Mouse (Mus musculus) cerebellum, adult 11-12 months (tissue): ENCODE results near the gene Amer3.
"Not testable (repeated sequence)": the region's sequence is repeated elsewhere in the genome, so short reads cannot be mapped to it uniquely, and the experiment has no call there.

Experiments used
- DNase-seq: peaks from one replicate; pipeline ENCODE4 v3.0.0; 2022

Amer3 gene

DNA sequence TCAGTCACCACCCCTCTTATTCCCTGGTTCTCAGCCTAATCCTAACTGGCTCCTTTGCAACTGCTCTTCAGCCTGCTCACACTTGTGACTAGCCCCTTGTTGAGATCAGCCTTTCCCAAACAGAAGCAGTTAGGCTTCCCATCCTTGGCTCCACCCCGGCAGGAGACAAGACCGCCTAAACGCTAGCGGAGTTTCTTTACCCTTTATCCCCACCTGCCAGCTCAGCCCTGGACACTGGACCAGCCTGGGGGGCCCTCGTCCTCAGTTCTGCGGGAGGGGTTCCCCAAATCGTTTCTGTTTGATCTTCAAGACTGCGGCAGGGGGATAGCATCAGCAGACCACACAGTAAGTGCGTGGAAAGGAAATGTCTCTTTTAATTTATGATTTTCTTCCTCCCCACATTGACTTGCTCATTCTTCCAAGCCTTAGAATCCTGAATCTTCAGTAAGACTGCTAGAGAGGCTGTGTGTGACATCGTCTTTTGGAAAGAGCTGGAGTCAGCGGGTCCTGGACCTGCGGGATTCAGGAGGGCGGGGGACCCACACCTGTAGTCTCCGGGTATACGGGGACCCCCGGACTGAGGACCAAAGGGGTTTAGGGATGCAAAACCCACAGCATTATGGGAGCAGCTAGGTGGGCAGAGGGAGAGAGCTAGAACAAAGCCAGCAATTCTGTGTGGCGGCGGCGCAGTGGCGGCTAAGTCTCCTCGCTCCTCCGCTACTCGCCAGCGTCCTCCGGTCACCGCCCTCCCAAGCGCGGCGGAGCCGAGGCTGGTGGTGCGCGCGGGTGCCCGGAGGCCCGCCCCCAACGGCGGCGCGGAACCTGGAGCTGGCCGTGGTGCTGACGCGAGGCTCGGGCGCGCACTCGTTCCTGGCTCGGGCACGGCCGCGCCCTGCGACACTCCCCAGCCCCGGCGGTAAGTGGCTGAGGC lies at the start of gene Amer3:
Gene Amer3, plus strand, starts transcription at position 807 of the 931 bp plus-strand sequence.
- peak; percentile 93 for DNase-seq

DNA sequence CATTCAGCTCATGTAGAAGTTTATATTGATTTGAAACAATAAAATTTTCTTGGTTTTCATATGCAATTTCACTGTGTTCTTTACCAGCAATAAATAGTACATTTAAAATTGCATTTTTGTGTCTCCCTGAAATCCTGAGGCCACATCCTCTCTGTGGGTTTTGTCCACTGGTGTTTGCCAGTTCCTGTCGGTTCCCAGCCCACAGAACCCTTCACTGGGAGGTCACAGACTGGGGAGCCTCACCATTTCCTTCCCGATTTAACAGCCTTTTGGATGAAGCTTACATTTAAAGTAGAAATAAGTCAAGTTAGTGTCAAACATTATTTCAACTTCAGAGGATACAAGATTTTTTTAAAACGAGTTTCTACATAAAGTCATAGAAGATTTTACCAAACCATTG lies 44.9 kb upstream of the Amer3 start:
- DNase-seq: not testable (repeated sequence)

DNA sequence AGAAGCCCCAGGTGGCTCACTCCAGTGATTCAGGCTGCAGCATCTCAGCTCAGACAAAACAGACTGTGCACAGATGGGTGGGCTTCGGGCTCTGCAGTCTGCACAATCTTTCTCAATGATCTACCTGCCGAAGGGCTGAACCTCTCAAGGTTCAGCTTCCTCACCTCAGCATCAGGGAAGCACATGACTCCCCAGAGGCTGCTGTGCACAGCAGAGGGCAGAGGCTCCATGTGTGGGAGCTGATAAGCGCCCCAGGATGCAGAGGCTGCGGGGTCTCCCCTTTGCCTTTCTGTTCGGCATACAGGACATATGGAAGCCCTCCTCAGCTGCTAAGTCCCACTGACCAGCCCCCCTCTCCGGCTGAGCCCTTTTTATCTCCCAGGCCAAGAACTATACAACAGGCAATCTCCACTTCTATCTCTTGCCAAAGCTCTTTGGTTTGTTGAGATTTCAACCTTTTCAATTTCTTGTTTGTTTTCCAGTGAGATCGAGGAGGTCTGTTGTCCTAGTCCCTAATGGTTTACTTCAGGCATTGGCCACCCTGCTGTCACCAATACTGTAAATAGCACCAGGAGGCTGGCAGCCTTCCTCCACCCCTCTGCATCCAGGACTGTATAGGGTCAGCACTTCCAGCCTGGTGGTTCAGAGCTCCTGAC lies 44.3 kb upstream of the Amer3 start, which contains the start of gene Cfc1:
Gene Cfc1, plus strand, starts transcription at position 606 of the 656 bp plus-strand sequence.
- DNase-seq: not testable (repeated sequence)

DNA sequence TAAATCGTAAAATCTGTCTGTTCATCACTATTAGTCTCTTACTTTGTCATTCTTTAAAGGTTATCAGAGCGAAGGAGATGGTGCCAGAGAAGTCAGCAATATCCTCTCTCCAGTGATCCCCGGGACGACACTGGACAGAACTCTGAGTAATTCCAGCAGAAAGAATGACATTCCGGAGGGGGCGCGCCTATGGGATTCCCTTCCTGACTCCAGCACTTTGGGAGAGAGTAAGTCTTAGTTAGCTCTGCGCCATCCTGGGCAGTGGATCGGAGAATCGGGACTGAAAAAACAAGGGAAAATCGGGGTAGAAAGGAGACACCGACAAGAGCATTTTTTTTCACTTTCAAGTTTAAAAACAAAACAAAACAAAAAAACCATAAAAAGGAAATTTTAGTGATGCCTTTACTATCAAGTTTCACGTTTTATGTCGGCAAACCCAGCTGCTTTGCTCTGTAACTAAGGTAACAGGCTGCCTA lies 43.1 kb upstream of the Amer3 start:
- DNase-seq: no peak

DNA sequence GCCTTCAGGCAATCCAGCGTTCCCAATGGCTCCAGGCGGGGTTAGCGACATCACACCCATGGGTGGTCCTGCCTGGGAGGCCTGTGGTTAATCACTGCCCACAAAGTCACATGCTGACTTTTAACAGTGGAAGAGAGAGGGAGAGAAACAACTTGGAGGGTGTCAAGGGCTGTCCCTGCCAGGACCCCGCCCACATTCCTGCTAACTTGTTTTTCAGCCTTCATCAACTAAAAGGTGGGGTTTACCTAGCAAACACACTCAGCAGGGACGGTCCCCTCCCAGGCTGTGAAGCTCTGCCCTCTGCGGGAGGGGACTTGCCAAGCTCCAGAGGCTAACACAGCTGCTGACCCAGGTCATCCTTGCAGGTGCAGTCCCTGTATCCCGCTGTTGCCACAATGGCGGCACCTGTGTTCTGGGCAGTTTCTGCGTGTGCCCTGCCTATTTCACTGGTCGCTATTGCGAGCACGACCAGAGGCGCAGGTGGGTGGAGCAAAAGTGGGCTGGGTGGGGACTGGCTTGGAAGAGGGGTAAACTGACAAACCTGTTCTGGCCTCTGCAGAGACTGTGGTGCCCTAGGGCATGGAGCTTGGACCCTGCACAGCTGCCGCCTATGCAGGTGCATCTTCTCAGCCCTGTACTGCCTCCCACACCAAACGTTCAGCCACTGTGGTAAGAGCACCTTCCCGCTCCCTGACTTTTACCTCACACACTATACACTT lies 42.5 kb upstream of the Amer3 start:
- DNase-seq: no peak

DNA sequence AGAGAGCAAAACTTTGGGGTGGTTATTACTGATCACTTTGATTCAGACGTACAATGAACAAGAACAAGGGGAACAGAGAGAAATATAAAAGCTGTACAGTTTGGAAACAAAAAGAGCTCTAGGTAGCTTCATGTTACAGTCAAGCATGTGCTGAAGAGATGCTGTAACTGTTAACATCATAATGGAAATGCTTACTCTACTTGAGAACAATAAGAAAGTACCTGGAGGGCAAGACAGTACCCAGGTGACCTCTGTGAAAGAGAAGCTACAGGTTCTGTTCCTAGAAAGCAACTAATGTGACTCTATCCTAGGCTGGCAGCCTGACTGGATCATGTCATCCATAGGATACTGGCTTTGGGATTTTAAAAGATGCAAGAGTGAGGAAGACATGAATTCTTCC lies 32.4 kb upstream of the Amer3 start:
- no peak for DNase-seq

DNA sequence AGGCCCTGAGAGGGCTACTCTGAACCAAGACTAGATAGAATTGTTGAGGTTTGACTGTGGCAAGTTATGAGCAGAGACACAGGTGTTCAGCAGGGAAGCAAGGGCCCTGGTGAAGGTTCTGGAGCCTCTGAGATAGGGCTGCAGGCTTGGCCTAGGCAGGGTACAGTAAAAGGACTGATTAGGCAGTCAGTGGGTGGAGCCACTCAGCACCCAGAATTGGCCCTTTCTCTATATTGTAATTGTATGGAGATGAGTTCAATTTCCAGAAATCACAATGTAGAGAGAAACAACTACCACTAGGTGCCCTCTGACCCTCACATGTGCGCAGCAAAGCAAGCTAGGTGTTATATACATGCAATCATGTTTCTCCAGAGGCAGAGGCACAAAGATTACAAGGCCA lies 25.8 kb upstream of the Amer3 start:
- no peak for DNase-seq

DNA sequence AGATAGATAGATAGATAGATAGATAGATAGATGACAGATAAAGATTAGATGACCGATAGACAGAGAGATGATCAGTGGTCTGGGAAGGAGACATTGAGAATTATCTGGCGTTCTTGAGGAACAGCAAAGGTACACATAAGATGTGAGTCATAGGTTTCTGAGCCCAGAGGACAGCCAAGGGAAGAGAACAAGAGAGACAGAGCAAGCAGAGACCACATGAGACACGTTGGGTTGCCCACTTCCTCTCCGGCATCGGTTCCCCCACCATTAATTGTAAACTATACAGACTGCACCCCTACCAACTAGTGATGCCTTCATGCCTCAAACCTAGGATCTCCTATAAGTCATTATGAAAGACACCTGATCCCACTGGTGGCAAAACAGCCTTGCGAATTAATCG lies 25.2 kb upstream of the Amer3 start:
- no peak for DNase-seq

DNA sequence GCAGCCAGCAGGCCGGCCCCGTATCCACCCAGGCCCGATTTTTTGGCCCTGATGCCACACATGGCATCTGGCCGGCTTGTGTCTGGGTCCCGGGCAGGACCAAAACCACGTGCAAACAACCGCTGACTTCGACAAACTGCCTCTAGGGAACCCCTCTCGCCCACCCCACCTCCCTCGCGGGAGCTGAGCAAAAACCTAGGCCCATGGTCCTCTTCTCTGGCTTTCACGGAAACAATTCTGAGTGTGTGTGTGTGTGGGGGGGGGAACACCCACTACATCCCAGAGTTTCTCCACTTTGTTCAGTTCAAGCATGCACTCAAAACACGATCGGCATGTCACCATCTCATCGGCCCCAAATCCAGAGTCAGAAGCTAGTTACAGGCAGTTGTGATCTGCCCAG lies 18.6 kb upstream of the Amer3 start, which contains the start of gene Prss40:
Gene Prss40, minus strand, starts transcription at position 101 of the 400 bp plus-strand sequence.
- no peak for DNase-seq

DNA sequence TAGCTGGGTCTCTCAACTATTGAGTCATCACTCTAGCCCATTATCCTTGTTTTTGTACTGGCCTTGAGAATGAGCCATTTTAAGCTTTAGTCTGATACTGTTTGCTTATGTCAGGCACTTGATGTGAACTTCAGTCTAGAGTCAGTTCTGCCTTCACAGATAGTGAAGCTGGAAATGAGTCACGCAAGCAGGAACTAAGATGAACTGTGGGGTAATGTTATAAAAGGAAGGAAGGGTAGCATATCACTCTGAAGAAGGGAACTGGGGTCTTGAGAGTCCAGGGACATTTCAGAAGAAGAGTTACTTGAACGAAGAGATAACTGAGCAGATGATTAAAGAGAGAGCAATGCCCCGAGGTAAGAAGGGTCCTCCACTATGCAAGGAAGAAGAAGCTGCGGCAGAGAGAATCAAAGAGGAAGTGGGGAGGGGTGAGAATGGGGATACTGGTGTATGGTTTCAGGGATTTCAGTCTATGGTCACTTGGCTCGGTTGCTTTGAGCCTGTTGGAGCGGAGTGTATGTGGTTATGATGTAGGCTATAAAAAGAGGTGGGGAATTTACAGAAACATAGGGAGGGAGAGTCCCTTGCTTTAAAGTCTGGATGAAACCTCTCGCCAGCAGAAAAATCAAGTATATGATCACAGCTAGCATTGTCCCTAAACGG lies 14.9 kb upstream of the Amer3 start:
- DNase-seq: no peak

DNA sequence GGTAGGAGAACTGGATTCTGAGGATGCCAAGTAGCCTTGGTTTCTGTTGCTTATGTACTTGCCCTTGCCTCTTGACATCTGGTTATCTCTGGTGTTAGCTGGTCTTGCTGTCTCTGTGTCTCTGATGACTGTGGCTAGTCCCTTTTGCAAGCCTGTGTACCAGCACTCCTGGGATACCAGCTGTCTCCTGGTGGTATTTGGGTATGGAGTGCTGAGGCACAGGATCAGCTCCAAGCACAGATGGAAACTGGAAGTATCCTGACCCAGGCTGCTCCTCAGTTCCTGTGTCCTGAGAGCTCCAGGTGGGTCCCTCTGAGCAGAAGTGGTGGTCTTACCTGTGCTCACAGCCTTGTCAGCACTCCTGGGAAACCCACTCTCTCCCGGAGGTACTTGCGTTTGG lies 11.3 kb upstream of the Amer3 start:
- DNase-seq: no peak

DNA sequence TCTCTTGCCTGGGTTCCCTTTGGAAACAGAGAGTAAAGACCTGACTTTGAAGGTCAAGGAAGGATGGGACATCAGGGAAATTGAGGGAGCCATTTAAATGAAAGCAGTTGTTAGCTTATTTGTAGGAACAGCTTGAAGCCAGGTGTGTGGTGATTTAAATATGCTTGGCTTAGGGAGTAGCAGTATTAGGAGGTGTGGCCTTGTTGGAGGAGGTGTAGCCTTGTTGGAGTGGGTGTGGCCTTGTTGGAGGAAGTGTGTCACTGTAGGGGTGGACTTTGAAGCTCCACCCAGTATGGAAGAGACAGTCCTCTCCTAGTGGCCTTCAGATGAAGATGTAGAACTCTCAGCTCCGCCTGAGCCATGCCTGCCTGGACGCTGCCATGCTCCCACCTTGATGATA lies 9.6 kb upstream of the Amer3 start:
- no peak for DNase-seq

DNA sequence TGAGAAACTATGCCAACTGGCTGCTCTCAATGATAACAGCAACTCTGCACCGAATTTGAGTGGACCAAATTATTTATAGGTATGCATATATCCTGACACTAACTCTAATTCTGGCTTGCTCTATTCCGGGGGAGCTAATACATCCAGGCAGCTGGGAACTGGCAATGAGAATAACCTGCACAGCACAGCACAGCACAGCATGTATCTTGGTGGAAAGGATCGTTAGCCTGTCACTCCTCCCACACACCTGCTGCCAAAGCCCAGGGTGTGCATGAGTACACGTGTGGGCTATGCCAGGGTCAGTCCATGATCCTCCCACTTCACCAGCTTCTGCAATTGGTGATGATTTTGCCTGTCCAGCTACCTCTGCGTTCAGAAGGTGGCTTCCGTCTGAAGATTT lies 8.0 kb upstream of the Amer3 start:
- DNase-seq: no peak

DNA sequence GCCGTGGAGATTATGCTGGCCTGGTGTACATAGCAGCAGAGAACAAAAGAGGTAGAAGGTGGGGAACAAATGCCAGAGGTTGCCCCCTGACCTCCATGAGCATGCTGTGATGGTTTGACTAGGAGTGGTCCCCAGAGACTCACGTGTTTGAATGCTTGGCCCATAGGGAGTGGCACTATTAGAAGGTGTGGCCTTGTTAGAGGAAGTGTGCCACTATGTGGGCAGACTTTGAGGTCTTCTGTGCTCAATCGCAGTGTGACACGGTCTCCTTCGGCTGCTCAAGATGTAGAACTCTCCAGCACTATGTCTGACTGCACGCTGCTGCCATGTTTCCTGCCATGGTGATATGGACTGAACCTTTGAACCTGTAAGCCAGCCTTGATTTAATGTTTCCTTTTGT lies 6.2 kb upstream of the Amer3 start:
- no peak for DNase-seq

DNA sequence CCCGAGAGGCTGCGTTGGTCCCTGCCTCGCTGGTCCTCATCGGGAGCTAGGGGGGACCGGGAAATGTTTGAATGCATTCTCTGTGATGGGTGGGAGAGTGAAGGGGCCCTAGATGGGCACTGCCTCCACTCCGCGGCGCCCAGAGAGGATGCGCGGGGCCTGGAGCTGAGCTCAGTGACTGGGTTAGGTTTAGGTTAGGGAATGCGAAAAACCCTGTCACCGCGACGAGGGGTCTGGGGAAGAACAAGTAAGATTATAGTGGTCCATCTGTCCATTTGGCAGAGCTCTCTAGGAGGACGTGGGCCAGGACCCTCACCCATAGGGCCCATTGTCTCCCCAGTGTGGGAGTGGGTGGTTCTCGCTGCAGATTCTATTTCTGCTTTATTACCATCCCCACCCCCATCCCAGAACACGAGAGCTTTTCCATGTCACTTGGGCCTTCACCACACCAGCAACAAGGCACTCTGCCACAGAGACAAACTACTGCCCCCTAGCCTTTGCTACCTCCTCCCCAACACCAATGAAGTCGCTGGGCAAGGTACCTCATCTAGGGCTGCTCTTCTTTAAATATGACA lies 412 bp downstream of the Amer3 start:
- peak; percentile 80 for DNase-seq

DNA sequence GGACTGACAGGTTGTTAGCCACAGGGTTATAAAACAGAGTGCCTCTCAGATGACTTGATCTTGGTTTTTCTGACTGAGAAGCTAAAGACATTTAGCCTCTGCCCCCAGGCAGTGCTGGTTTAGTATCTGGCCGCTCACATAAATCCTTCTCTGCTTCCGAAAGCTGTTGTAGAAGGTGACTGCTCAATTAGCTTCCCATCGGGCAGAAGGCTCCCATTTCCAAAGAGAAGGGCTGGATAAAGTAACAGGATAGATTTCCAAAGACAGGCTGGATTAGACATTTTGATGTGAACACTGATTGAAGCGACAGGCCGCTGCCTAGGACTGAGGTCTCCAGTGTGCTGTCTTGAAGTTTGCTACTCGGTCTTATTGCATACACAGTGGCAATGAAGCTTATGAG lies 2.8 kb downstream of the Amer3 start:
- no peak for DNase-seq

DNA sequence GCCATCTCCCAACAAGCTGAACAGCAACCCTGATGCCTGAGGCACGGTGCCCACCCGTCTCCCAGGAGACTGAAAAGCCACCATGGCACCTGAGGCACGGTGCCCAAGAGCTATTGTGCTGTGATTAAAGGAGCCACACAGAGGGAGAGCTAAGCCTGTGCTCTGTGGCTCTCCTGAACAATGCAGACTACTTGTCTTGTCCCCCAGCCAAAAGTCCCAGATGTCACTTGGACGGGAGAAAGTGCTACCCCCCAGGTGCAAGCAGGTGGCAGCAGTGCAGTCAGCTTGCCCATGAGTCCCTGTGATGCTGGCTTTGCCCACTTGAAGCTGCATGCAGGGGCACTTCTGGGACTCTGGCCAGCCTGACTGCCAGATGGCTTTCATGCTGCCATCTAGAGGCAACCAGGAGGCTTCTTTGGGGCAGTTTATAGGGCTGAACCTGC lies 4.4 kb downstream of the Amer3 start:
- peak; percentile 100 for DNase-seq

DNA sequence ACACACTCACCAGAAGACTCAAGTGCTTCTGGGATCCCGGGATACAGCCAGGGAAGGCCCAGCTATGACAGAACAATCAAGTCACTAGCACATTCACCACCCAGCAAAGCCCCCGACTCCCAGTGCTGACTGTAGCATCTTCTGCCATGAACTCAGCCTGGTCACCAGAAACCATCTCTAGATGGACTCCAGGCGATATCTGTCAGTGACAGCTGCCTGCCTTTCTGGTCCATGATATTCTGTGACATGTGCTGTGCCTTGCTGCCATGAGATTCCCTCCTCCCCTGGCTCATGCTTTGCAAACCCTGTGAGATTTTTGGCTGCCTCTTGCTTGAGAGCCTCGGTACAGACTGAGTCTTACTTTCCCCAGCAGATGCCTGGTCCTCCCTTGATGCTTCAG lies 5.3 kb downstream of the Amer3 start:
- DNase-seq: peak; percentile 73

DNA sequence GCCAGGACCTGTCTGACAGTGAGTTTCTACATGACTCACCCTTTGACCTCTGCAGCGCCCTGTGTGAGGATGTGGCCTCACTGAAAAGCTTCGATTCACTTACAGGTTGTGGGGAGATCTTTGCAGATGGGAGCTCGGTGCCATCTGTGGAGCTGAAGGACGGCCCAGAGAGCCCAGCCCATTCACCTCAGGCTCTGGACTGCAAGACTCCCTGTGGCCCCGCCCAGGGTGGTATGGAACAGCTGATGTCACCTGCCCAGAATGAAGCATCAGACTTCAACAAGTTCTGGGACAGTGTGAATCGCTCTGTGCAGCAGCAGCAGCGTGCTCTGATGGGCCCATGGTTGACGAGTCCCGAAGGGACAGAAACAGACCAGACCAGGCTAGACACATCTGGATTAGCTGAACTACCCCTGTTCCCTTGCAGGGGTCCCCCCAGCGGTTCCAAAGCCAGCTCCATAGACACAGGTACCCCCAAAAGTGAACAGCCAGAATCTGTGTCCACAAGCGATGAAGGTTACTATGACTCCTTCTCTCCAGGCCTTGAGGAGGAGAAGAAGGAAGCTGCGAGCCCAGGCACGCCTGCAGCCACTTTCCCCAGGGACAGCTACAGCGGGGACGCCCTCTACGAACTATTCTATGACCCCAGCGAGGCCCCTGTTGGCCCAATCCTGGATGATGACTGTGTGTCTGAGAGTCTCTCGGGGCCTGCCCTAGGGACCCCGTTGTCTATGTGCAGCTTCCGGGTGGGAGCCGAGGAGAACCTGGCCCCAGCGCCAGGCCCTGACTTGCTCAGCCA lies 8.0 kb downstream of the Amer3 start:
- DNase-seq: no peak

DNA sequence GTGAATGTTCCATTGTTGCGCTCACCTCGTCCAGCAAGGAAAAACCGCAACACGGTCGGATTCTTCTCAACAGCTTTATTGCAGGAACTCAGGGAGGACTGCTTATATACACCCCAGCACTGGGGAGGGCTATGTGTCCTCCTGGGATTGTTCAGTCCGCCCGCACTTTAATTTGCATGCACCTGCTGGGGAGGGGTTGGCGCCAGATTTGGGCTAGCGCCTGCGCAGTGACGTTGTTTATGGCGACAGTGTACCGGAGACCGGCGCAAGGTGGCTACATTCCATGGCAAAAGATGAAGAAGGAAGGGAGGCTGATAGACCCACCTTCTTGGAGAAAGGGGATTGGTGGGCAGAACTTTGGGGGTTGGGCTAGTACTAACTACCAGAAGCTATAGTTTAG lies 20.5 kb downstream of the Amer3 start:
- DNase-seq: no peak

DNA sequence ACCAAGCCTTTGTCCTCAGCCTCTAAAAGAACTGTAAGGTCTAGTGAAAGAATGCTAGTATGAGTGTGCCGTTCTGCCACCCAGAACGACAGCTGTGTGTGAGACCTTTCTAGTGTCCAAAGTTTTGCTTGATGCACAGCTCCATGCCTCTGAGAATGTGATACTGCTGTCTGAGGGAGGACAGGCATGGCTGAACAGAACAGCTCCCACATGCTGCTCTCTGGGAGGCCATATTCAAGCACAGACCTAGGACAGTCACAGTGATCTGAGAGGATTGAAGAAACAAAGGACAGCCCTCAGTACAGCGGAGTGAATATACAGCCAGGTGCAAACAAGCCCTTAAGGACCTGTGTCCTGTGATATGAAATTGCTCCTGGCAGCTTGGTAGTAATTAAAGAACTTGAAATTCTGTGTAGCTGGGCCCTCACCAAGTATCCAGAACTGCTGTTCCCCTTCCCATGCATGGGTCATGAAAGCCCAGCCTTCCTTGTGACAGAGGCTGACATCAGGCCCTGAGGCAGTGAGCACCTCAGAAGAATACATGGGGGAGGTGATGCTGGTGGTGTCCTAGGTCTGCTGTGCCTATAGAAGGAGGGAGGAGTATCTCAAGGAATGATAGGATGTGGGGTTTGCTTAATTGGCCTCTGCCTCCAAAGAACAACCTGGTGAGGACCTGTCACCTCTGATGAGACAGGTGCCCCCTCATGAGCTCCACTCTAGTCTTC lies 22.0 kb downstream of the Amer3 start:
- no peak for DNase-seq
